15 mouse cellular contexts compared by ENCODE assay signal in genomic region chr19:50327804-50328203, GRCm38 (mm10).
A peak's percentile ranks its signal among the peaks of the same experiment; 100 is the strongest.
DNase-seq lines count a peak whose midpoint lies in the region; ATAC-seq and TF ChIP-seq lines count a peak whose summit lies in the region.
"Had no signal": no experiment of that assay in that cellular context is flagged by ENCODE, and none has a peak within 500 bp of the region (broad histone marks: within the 10 kb centered on the region; RNA-seq: fewer than 3 reads in every experiment).

No protein-coding gene starts in this region.

- ATAC-seq in hindbrain, postnatal 0 days = peak; percentile 38; the same call in 1 of the 2 replicates
- no peak for ATAC-seq in midbrain, postnatal 0 days (ENCODE audit: low FRiP score)
- ATAC-seq: Patski had no signal

- 50% methylated on average over 8 of the region's 8 CpGs for WGBS in hindbrain, postnatal 0 days
- WGBS in hindbrain, embryonic 10.5 days = 89% methylated on average over 8 of the region's 8 CpGs
- WGBS in midbrain, postnatal 0 days = 94% methylated on average over 8 of the region's 8 CpGs
- WGBS in midbrain, embryonic 10.5 days = 91% methylated on average over 8 of the region's 8 CpGs

- H3K27me3 ChIP-seq in hindbrain, postnatal 0 days (ENCODE audit: insufficient read depth, low read length) = no peaks in the 10 kb centered on the region
- no peaks in the 10 kb centered on the region for H3K27me3 ChIP-seq in hindbrain, embryonic 10.5 days (ENCODE audit: insufficient read depth, poor library complexity, severe bottlenecking)
- H3K27me3 ChIP-seq in midbrain, postnatal 0 days (ENCODE audit: insufficient read depth, low read length) = no peaks in the 10 kb centered on the region
- H3K27me3 ChIP-seq in midbrain, embryonic 10.5 days (ENCODE audit: low read depth, poor library complexity, severe bottlenecking) = no peaks in the 10 kb centered on the region
- H3K27me3 ChIP-seq: kidney, embryonic 15.5 days; limb, embryonic 15.5 days; lung, embryonic 15.5 days; Patski had no signal

- no peak for TF ChIP-seq CTCF in hindbrain, postnatal 0 days (IDR thresholded peaks at IDR 0.05; ENCODE audit: low read depth)
- no peak for TF ChIP-seq CTCF in midbrain, postnatal 0 days (IDR thresholded peaks at IDR 0.05)

- 0 out of 2 replicates have a peak, but pooled peaks cover 6% of the 10 kb centered on the region for H3K4me1 ChIP-seq in hindbrain, postnatal 0 days (ENCODE audit: insufficient read depth, low read length)
- H3K4me1 ChIP-seq in hindbrain, embryonic 10.5 days (replicated peaks) = no peaks in the 10 kb centered on the region
- H3K4me1 ChIP-seq in midbrain, postnatal 0 days (ENCODE audit: insufficient read depth, low read length) = no peaks in the 10 kb centered on the region
- no peaks in the 10 kb centered on the region for H3K4me1 ChIP-seq in midbrain, embryonic 10.5 days
- H3K4me1 ChIP-seq: kidney, embryonic 15.5 days; limb, embryonic 15.5 days; lung, embryonic 15.5 days had no signal

- H3K4me2 ChIP-seq in hindbrain, postnatal 0 days (ENCODE audit: low read depth, low read length) = no peak overlapping the region
- no peak overlapping the region for H3K4me2 ChIP-seq in midbrain, postnatal 0 days (ENCODE audit: low read depth, low read length, poor library complexity, severe bottlenecking)
- H3K4me2 ChIP-seq: hindbrain, embryonic 14.5 days; kidney, embryonic 15.5 days; limb, embryonic 15.5 days; lung, embryonic 15.5 days had no signal

- no peak overlapping the region for H3K9ac ChIP-seq in hindbrain, postnatal 0 days (replicated peaks; ENCODE audit: low read length)
- H3K9ac ChIP-seq in midbrain, postnatal 0 days (replicated peaks; ENCODE audit: low read length, poor library complexity, severe bottlenecking) = no peak overlapping the region
- H3K9ac ChIP-seq: hindbrain, embryonic 14.5 days; kidney, embryonic 15.5 days; limb, embryonic 15.5 days; lung, embryonic 15.5 days had no signal

- no peaks in the 10 kb centered on the region for H3K9me3 ChIP-seq in hindbrain, postnatal 0 days (ENCODE audit: low read length)
- H3K9me3 ChIP-seq in hindbrain, embryonic 10.5 days = no peaks in the 10 kb centered on the region
- H3K9me3 ChIP-seq in midbrain, postnatal 0 days (ENCODE audit: low read length) = no peaks in the 10 kb centered on the region
- H3K9me3 ChIP-seq in midbrain, embryonic 10.5 days (replicated peaks) = no peaks in the 10 kb centered on the region
- H3K9me3 ChIP-seq: kidney, embryonic 15.5 days; limb, embryonic 15.5 days; lung, embryonic 15.5 days had no signal

- no peak overlapping the region for H3K27ac ChIP-seq in hindbrain, postnatal 0 days
- no peak overlapping the region for H3K27ac ChIP-seq in hindbrain, embryonic 10.5 days
- H3K27ac ChIP-seq in midbrain, postnatal 0 days (ENCODE audit: low read depth, low read length) = no peak overlapping the region
- H3K27ac ChIP-seq in midbrain, embryonic 10.5 days (replicated peaks) = no peak overlapping the region
- H3K27ac ChIP-seq: hindbrain, embryonic 14.5 days; kidney, embryonic 15.5 days; limb, embryonic 15.5 days; lung, embryonic 15.5 days; stomach, postnatal 0 days had no signal

- peak; percentile 15 for DNase-seq in cerebellum, adult 11-12 months
- no peak for DNase-seq in cerebellum, postnatal 36 days
- peak; percentile 71 for DNase-seq in hindbrain, postnatal 0 days (ENCODE audit: low spot score)
- no peak for DNase-seq in hindbrain, embryonic 10.5 days (ENCODE audit: low spot score)
- DNase-seq in midbrain, postnatal 0 days (ENCODE audit: low spot score) = peak; percentile 67
- no peak for DNase-seq in midbrain, embryonic 10.5 days (ENCODE audit: low spot score)
- peak; percentile 3 to 15 for DNase-seq in right cerebral cortex, postnatal 36 days (ENCODE audit: low spot score in 2 of 2)
- no peak for DNase-seq in spleen, adult 18-20 months
- DNase-seq: gastrocnemius, postnatal 36 days had no signal

- H3K4me3 ChIP-seq in hindbrain, postnatal 0 days (ENCODE audit: low read length) = no peak overlapping the region
- H3K4me3 ChIP-seq in hindbrain, embryonic 10.5 days = no peak overlapping the region
- no peak overlapping the region for H3K4me3 ChIP-seq in midbrain, postnatal 0 days (ENCODE audit: low read depth, low read length)
- H3K4me3 ChIP-seq in midbrain, embryonic 10.5 days = no peak overlapping the region
- H3K4me3 ChIP-seq: kidney, embryonic 15.5 days; limb, embryonic 15.5 days; lung, embryonic 15.5 days had no signal

- no peaks in the 10 kb centered on the region for H3K36me3 ChIP-seq in hindbrain, postnatal 0 days (ENCODE audit: insufficient read depth, low read length)
- no peaks in the 10 kb centered on the region for H3K36me3 ChIP-seq in hindbrain, embryonic 10.5 days
- no peaks in the 10 kb centered on the region for H3K36me3 ChIP-seq in midbrain, postnatal 0 days (ENCODE audit: insufficient read depth, low read length)
- no peaks in the 10 kb centered on the region for H3K36me3 ChIP-seq in midbrain, embryonic 10.5 days
- H3K36me3 ChIP-seq: kidney, embryonic 15.5 days; limb, embryonic 15.5 days; lung, embryonic 15.5 days had no signal

Comparison
In these comparisons a context has a peak if more than half of its experiments do, and no peak if none do; other contexts are left out.
1. DNase-seq: peak in cerebellum, adult 11-12 months (single experiment), hindbrain, postnatal 0 days (single experiment), midbrain, postnatal 0 days (single experiment) and right cerebral cortex, postnatal 36 days (2 of 2); none in cerebellum, postnatal 36 days (0 of 2), hindbrain, embryonic 10.5 days (single experiment), midbrain, embryonic 10.5 days (single experiment) and spleen, adult 18-20 months (0 of 2).